Mouse (Mus musculus): ENCODE measurements at regions not wholly inside any gene's neighbourhood (a gene's known extent, or its start where the extent isn't known, plus 50 kb on each side); places are given as distances from the start of the nearest gene placed in this dataset.

DNA sequence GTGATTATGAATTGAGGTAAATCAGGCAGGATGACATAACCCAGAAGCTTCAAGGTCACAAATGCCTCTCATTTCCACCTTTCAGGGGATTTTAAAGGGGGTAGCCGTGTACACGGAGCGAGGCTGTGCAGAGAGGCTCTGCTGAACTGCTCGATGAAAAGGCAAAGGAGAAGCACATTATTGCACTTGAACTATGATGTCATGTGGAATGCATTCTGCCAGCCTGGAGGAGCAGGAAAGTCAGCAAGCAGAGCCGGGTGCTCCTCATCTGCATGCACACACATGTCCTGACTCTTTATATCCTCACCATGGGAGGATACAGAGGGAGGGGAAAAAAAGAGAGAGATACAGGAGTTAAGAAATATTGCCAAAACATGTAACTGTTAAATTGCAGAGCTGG lies 434.1 kb downstream of the Epha4 start:
- Histone ChIP-seq H3K4me1 (ENCODE audit: control insufficient read depth, insufficient read depth, insufficient read length, low read length) (no peaks in the 10 kb centered on the region), H3K27ac (replicated peaks; ENCODE audit: low read depth, low read length) (no peak overlapping the region), H3K4me3 (ENCODE audit: insufficient read depth, low read depth, low read length) (no peak overlapping the region)

DNA sequence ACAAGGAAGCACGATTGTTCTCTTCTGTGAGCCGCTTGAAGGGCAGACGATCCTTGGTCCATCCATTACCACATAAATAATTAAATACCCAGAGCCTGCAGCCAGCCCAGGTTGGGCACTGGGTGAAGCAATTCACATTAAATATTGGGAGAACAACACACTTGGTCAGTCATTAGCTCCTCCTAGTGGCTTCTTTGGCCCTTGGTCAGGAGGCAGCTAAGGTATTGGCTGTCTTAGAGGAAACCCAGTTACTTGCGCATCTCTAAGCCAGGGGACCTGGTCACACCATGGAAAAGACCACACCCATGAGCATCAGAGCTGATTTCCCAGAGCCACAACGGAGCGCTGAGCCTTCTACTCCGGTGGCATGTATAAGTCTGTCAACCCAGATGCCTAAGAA lies 433.2 kb downstream of the Epha4 start:
- Histone ChIP-seq H3K27ac (replicated peaks; ENCODE audit: low read depth, low read length) (no peak overlapping the region), H3K4me1 (ENCODE audit: control insufficient read depth, insufficient read depth, insufficient read length, low read length) (no peaks in the 10 kb centered on the region)

DNA sequence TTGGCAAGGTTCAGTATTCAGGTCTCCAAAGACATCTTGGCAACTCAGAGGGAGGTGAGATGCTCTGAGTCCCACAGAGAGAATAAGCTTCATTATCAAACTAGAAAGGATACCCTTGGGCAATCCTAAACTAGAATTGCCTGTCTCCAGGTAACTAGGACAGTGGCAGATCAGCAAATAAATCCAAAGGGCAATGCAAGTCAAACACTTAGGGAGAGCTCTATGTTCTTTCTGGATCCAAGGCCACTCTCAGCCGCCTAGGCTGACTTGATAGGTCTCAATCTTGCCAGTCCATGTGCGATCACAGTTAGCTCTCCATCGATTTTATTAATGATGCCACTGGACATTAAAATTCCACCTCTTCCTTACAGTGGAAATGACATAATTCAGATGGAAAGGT lies 432.5 kb downstream of the Epha4 start:
- no peaks in the 10 kb centered on the region for H3K4me1 ChIP-seq (ENCODE audit: control insufficient read depth, insufficient read depth, insufficient read length, low read length)
- H3K4me3 ChIP-seq (ENCODE audit: insufficient read depth, low read depth, low read length), result no peak overlapping the region
- H3K27ac ChIP-seq (replicated peaks; ENCODE audit: low read depth, low read length), result no peak overlapping the region

More for the DNA sequence above, 433.2 kb downstream of the Epha4 start:
- no peak overlapping the region for H3K4me3 ChIP-seq (ENCODE audit: insufficient read depth, low read depth, low read length)

DNA sequence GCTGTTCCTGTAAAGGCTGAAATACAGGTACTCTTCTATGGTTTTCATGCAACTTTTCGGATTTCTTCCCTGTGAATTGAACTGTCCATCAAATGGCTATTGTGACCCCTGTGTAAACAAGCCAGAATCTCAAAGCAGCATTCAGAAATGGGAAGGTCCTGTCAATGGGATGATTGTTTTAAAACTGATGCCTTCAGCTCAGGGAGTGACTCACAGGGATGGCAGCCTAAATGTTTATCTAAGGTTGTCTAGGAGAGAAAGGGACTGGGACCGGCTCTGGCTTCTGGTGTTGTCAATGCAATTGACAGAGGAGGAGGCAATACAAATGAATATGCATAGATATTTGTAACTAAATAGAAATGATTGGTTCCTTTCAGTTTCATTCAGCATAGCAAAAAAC lies 421.3 kb downstream of the Epha4 start:
- Histone ChIP-seq H3K4me1 (ENCODE audit: control insufficient read depth, insufficient read depth, insufficient read length, low read length) (no peaks in the 10 kb centered on the region), H3K27ac (replicated peaks; ENCODE audit: low read depth, low read length) (no peak overlapping the region), H3K4me3 (ENCODE audit: insufficient read depth, low read depth, low read length) (no peak overlapping the region)

DNA sequence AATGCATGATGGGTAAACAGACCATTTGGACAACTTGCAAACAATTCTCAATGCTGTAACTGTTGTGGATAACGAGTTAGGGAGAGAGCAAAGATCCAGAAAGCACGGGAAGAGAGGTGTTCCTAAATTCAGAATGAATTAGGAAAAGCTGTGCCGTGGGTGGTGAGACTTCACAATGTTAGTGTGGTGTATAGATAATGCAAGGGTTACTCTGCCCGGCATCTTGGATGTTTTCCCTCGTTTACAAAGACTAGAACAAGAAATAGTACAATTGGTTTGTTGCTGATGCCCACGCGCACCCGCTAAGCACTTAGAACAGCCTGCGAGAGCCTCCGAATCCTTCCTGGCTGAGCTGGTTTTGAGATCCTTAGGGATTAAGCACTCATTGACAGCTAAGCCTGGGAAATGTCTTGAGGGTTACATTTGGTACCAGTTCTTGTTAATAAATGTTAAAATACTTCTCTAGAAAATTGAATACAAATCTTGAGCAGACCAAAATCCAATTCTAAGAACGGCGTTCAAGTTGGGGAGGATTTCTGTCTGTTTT lies 413.1 kb downstream of the Epha4 start:
- Histone ChIP-seq H3K27ac (replicated peaks; ENCODE audit: low read depth, low read length) (no peak overlapping the region), H3K4me3 (ENCODE audit: insufficient read depth, low read depth, low read length) (no peak overlapping the region), H3K4me1 (ENCODE audit: control insufficient read depth, insufficient read depth, insufficient read length, low read length) (no peaks in the 10 kb centered on the region; the same call in 1 of the 2 replicates)

DNA sequence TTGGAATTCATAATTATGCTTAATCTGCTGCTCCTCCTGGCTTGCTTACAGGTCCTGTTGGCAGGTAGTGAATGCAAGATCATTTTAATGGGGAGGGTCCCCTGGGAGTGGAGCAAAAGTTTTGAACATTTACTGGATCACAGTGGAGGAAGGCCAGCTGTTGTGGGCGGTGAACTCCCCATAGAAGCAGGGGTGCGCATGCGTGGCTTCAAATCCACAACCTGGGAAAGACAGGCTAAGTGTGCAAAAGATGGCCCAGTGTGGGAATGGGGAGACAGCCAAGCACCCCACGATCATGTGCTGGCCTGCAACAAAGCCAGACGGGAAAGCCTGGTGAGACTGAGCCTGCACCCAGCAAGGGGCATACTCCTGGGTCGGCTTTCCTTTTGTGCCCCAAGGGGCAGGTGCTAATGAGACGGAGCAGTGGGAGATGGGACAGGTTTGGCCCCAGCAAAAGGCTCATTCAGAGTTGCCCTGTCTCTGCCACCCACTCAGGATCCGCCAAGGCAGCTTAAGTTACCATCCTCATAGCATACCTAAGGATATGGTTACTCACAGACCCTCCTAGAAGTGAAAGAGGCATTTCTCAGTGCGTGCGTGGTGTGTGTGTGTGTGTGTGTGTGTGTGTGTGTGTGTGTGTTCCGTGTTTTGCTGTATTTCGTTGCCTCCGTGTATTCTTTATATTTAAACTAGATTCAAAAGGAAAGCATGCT lies 412.3 kb downstream of the Epha4 start:
- no peak overlapping the region for H3K27ac ChIP-seq (replicated peaks; ENCODE audit: low read depth, low read length)
- no peak overlapping the region for H3K4me3 ChIP-seq (ENCODE audit: insufficient read depth, low read depth, low read length)
- H3K4me1 ChIP-seq (ENCODE audit: control insufficient read depth, insufficient read depth, insufficient read length, low read length), result no peaks in the 10 kb centered on the region; the same call in 1 of the 2 replicates

DNA sequence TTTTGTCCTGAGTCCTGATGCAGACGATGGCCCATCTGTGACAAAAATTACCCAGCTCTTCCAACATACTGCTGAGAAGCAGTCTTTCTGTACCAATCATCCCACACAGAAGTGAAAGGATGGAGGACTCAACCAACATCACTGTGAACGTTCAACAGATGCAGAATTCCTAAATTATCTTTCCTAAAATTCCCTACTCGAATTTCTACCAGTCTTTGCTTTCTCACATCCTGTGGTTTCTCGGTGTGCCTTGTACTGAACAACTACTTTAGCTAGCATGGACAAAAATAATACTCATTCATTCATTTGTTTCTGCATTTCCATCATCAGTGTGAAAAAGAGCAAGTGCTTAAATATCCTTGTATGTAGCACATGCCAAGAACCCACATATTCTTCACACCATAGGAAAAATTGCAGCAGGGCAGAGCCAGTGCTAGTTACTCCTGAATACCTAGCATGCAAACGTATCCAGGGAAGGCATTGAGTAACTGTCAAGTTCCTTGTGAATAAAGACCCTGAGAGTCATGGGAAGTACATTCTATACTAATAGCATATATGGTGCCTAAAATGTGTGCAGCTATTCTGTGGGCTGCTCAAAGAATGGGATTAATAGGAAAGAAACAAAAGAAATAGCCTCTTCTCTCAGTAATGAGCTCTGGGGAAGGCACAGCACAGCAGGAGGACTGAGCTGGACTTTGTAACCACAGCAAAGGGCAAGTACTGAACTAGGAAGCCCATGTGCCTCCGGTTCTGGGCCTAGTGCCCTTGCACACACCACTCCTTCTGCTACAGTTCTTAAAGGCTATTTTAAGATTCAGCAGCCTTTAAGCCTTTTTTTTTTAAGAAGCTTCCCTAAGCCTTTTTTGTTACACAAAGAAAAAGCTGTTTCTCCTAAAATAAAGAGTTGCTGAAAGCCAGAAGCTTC lies 404.8 kb downstream of the Epha4 start:
- H3K27ac ChIP-seq (replicated peaks; ENCODE audit: low read depth, low read length), result no peak overlapping the region
- no peaks in the 10 kb centered on the region for H3K4me1 ChIP-seq (ENCODE audit: control insufficient read depth, insufficient read depth, insufficient read length, low read length)
- no peak overlapping the region for H3K4me3 ChIP-seq (ENCODE audit: insufficient read depth, low read depth, low read length)

DNA sequence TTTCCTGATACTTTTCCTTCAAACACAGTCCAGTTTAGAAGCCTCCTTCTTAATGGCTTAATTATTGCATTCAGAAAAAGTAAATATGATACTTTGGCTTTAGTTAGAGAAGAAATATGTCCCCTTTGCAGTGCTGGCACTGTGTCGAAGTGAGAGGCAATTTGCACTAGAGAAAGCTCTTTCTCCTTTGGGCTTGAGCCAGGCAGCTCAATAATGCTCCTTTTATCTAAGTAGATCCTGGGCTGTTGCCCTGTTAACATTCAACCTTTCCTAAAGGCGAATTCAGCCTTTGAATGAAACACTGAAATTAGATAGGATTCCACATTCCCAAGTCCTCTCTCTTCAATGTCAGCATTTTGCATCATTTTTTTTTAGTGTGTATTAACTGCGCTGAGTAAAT lies 386.5 kb downstream of the Epha4 start:
- no peak overlapping the region for H3K27ac ChIP-seq (replicated peaks; ENCODE audit: low read depth, low read length)
- no peak overlapping the region for H3K4me3 ChIP-seq (ENCODE audit: insufficient read depth, low read depth, low read length)
- H3K4me1 ChIP-seq (ENCODE audit: control insufficient read depth, insufficient read depth, insufficient read length, low read length), result peaks cover 2% of the 10 kb centered on the region; the same call in 1 of the 2 replicates

DNA sequence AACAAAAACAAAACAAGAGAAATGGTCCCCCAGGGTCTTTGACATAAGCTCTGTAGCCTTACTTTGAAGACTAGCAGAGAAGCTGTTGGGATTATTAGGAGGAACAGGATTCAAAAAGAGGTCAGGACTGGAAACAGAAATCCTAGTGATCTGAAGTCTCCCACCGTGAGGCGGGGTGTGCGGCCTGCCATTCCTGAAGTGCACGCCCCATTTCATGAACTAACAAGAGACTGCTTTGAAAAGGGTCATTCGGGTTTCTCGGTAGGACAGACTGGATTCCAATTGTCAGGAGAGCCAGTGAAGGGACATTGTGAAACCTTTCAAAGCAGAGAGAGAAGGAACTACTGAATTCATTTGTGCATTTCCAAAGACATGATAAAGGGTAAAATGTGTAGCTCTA lies 377.2 kb downstream of the Epha4 start:
- H3K4me3 ChIP-seq (ENCODE audit: insufficient read depth, low read depth, low read length), result no peak overlapping the region
- no peaks in the 10 kb centered on the region for H3K4me1 ChIP-seq (ENCODE audit: control insufficient read depth, insufficient read depth, insufficient read length, low read length)
- no peak overlapping the region for H3K27ac ChIP-seq (replicated peaks; ENCODE audit: low read depth, low read length)

DNA sequence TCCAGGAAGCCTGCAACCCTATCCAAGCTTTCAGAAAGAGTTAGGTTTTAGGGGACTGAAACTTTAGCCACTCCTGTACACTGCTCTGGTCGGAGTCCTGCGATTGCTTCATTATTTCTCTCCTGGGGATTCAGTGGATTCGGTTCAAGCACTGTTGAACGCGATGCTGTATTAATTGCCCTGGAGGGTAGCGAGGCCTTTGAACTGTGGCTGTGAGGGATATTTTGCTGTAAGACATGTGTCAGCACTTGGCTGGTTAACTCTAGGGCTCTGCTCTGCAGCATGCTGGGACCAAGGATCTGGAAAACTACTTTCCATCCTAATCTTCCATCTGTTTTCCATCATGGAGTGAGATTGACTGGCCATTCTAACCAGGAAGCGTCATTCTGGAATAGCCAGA lies 374.0 kb downstream of the Epha4 start:
- no peak overlapping the region for H3K27ac ChIP-seq (replicated peaks; ENCODE audit: low read depth, low read length)
- H3K4me1 ChIP-seq (ENCODE audit: control insufficient read depth, insufficient read depth, insufficient read length, low read length), result no peaks in the 10 kb centered on the region
- no peak overlapping the region for H3K4me3 ChIP-seq (ENCODE audit: insufficient read depth, low read depth, low read length)

DNA sequence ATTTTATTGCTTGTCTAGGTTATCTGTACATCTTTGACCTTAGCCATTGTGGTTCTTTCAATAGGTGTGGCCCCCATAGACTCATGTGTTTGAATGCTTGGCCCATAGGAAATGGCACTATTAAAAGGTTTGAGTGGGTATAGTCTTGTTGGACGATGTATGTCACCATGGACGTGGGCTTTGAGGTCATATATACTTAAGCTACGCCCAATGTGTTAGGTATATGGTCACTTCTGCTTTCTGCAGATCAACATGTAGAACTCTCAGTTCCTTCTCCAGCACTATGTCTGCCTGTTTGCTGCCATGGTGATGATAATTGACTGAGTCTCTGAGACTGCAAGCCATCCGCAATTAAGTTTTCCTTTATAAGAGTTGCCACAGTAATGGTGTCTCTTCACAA lies 366.8 kb downstream of the Epha4 start:
- Histone ChIP-seq H3K4me1 (ENCODE audit: control insufficient read depth, insufficient read depth, insufficient read length, low read length) (no peaks in the 10 kb centered on the region), H3K27ac (replicated peaks; ENCODE audit: low read depth, low read length) (no peak overlapping the region), H3K4me3 (ENCODE audit: insufficient read depth, low read depth, low read length) (no peak overlapping the region)

DNA sequence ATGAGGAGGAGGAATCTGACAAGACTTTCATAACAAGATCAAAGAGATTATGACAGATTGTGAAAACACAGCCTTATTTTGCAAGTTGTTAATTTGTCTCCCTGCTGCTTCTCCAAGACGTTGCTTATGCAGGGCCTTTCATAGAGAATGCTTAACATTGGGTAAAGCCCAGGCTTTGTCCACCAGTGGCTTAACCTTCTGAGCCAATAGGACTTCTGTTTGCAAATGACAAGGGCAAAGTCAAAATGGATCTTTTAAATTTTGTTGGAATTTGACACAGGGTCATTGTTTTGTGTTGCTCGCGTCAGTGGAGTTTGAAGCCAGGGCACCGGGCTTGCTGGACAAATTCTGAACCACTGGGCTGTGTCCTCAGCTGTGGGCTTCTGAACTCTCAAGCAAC lies 346.6 kb downstream of the Epha4 start:
- Histone ChIP-seq H3K27ac (replicated peaks; ENCODE audit: low read depth, low read length) (no peak overlapping the region), H3K4me1 (ENCODE audit: control insufficient read depth, insufficient read depth, insufficient read length, low read length) (no peaks in the 10 kb centered on the region), H3K4me3 (ENCODE audit: insufficient read depth, low read depth, low read length) (no peak overlapping the region)

DNA sequence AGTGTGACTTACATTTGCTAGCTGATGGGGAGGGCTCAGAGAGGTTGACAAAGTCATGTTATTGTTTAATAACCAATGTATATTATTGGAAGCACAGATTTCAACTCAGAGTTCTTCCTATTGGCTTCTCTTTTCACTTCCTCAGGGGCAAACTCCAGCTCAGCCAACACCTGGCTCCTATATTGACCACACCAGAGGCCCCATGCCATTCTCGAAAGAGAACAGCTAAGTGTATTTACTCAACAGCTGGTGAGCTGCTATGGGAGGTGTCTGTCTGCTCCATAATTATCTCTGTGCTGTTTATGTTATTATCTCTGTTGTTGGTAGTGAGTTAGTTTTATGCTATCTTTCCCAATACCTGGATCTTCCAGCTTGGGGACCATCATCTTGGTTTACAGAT lies 342.4 kb downstream of the Epha4 start:
- Histone ChIP-seq H3K27ac (replicated peaks; ENCODE audit: low read depth, low read length) (no peak overlapping the region), H3K4me3 (ENCODE audit: insufficient read depth, low read depth, low read length) (no peak overlapping the region), H3K4me1 (ENCODE audit: control insufficient read depth, insufficient read depth, insufficient read length, low read length) (no peaks in the 10 kb centered on the region)

DNA sequence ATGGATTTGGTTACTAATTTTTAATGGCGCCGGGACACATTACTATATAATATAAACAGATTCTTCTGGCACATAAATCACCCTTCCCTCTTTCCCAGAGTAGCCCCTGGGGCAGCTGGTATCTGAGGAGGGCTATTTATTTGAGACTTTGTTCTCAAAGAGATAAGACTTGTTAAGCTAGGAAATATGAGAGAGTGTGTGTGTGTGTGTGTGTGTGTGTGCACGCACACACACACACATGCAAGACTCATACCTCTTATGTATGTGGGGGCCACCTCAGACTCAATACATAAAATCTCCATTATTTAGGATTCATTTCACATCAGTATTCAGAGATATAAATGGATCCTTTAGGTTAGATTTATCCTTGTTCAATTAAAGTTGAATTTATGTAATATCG lies 340.1 kb downstream of the Epha4 start:
- no peak overlapping the region for H3K4me3 ChIP-seq (ENCODE audit: insufficient read depth, low read depth, low read length)
- no peak overlapping the region for H3K27ac ChIP-seq (replicated peaks; ENCODE audit: low read depth, low read length)
- H3K4me1 ChIP-seq (ENCODE audit: control insufficient read depth, insufficient read depth, insufficient read length, low read length), result no peaks in the 10 kb centered on the region

DNA sequence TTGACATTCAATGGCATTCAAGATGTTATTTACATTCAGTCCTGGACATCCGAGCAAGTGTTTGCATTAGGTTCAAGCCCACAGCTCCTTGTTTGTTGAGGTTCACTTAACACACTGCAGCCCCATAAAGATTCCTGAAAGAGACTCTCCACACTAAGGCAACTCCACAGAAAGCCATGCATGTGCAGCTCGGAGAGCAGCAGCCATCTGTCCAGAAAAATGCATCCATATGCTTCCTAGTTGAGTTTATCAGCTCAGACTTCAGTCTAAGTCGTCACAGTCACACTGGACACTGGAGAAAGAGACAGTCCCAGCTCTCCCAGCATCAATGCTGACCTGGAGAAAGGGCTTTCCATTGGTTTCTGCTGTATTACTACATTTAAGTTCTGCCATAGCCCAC lies 339.7 kb downstream of the Epha4 start:
- no peak overlapping the region for H3K27ac ChIP-seq (replicated peaks; ENCODE audit: low read depth, low read length)
- no peaks in the 10 kb centered on the region for H3K4me1 ChIP-seq (ENCODE audit: control insufficient read depth, insufficient read depth, insufficient read length, low read length)
- H3K4me3 ChIP-seq (ENCODE audit: insufficient read depth, low read depth, low read length), result no peak overlapping the region

All from brown adipose tissue, adult 24 weeks (tissue).